Mouse (Mus musculus): Measurements from ENCODE around the gene Ndst2.
A peak's percentile ranks its signal among the peaks of the same experiment; 100 is the strongest.

Ndst2 gene

GRCm38 (mm10) chr14:20733952-20734774 lies at the start of gene Ndst2:
Ndst2 (minus strand) TSS chr14:20734562.
- peak; percentile 95 for ATAC-seq (ENCODE audit: insufficient number of reproducible peaks, low FRiP score, low TSS enrichment)

- ATAC-seq (ENCODE audit: insufficient number of reproducible peaks, low FRiP score, low TSS enrichment): no peak
These were observed 49.2 kb upstream of the Ndst2 start for GRCm38 (mm10) chr14:20783526-20783925.

- ATAC-seq (ENCODE audit: insufficient number of reproducible peaks, low FRiP score, low TSS enrichment): no peak
These were observed 48.5 kb upstream of the Ndst2 start for GRCm38 (mm10) chr14:20782860-20783259.

DNA sequence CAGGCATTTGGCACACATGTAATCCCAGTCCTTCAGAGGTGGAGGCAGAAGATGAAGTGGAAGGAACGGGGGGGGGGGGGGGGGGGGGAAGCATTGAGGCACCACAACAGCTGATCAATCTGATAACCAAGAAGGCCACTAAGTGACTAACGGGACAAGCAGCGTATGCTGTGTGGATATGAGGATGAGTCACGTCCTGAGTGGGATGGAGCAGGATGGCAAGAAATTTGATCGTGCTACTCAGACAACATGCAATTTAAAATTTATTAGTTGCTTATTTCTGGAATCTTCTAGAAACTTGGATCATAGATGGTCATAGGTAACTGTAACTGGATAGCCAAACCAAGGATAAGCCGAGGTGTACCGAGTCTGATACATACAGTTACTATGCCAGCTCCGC lies 45.9 kb upstream of the Ndst2 start:
- ATAC-seq (ENCODE audit: insufficient number of reproducible peaks, low FRiP score, low TSS enrichment): no peak

DNA sequence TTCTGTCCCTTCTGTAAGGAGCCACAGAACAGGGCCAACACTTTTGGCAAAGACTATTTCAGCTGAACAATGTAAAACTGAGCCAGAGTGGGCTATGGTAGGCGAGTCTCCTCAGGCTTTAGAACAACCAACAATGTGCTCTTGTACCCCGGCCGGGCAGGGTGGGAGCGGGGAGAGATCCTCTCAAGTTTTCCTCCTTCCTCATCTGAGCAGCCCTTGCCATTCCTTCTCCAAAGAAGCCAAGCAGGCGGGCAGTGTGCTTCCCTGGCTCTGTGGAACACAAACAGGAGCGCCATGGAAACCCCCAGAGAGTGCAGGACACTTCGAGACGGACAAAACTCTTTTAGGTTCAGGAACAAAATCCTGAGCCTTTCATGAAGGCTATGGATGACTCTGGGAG lies 44.1 kb upstream of the Ndst2 start:
- ATAC-seq (ENCODE audit: insufficient number of reproducible peaks, low FRiP score, low TSS enrichment): 0 out of 2 replicates have a peak, but pooled peaks have one; percentile 36

DNA sequence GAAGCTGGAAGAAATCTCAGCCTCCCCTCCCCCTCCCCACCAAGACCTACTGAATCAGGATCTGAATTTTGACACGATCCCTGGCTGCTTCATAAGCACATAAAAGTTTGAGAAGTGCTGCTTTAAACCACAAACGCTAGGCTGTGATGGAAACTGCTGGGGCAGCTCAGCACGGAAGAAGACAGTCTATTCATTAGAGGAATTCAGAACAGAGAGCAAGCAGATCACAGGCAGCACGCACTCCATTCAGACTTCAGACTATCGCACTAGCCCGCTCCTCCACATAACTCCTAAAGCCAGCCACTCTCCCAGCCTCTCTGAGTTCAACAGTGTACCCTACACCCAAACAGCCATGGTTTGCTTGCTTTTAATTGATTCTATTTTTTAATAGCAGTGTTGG lies 41.3 kb upstream of the Ndst2 start:
- no peak for ATAC-seq (ENCODE audit: insufficient number of reproducible peaks, low FRiP score, low TSS enrichment)

DNA sequence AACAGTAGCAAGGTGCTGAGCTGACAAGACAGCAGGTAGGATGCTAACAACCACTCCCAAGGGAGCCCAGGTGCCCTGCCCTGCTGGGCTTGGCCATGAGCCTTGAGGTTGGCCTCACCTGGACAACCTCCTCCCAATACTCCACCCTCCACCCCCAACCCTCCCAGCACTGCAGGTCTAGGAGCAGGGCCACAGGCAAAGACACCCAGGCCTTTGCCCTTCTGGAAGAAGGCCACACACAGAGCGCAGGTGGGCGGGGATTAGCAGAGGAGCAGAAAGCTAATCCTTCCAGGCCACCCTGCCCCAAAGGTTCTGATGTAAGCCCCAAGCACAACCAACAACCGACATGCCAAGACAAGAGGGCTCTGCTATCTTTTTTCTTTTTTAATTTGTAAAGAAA lies 39.0 kb upstream of the Ndst2 start:
- no peak for ATAC-seq (ENCODE audit: insufficient number of reproducible peaks, low FRiP score, low TSS enrichment)

GRCm38 (mm10) chr14:20772808-20773207 lies 38.4 kb upstream of the Ndst2 start:
- ATAC-seq (ENCODE audit: insufficient number of reproducible peaks, low FRiP score, low TSS enrichment): no peak; the same call in 1 of the 2 replicates

DNA sequence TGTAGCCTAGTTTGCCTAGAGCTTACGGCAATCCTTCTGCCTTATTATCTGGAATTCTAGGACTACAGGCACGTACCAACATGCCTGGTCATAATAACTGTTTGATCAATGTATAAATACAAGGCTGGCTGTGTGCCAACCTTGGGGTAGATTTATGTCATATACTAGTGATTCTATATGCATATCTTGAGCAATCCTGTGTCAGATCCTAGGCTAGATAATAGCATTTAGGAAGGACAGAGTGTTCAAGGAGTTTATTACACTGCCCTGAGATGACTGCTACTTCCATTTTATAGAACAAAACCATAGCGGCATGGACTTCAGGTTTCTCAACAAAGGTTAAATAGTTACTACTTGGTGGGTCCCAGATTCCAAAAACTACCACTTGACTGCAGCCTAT lies 37.6 kb upstream of the Ndst2 start:
- ATAC-seq (ENCODE audit: insufficient number of reproducible peaks, low FRiP score, low TSS enrichment): no peak

- ATAC-seq (ENCODE audit: insufficient number of reproducible peaks, low FRiP score, low TSS enrichment): no peak
These were observed 34.2 kb upstream of the Ndst2 start for GRCm38 (mm10) chr14:20768581-20768980.

DNA sequence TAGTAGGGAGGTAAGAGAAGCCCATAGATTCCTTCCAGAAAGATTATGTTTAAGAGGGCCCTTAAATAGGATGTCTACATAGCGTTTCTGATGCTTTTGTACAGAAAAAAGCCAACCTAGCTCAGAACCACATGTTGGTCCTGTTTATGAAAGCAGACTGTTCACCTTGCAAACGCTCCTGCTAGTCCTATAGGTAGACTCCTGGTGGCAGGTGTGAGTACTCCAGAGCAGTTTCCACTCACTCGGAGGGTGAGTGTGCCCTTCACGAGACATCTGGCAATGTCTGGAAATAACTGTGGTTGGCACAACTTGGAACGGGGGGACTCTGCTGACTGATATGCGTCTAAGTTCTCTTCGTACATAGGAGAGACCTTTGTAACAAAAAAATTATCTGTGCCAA lies 33.6 kb upstream of the Ndst2 start:
- no peak for ATAC-seq (ENCODE audit: insufficient number of reproducible peaks, low FRiP score, low TSS enrichment)

- ATAC-seq (ENCODE audit: insufficient number of reproducible peaks, low FRiP score, low TSS enrichment): peak; percentile 86
These were observed 31.4 kb upstream of the Ndst2 start for GRCm38 (mm10) chr14:20765642-20766258.

DNA sequence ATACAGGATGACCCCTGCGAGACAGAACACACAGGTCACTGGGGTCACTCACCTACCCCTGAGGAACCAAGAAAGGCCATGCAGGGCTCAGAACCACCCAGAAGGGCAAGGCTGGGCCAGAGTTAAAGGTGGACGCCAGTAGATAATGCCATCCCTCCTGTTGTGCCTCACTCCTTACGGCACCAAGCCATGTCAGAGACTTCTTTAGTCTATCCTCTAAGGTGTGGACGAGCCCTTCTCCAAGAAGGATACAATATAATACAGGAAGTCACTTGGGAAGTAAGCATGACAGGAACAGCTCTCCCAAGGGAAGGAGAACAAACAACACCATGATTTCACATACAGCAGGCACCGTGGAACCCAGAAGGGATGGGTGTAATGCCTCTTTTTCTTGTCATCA lies 30.6 kb upstream of the Ndst2 start:
- no peak for ATAC-seq (ENCODE audit: insufficient number of reproducible peaks, low FRiP score, low TSS enrichment)

DNA sequence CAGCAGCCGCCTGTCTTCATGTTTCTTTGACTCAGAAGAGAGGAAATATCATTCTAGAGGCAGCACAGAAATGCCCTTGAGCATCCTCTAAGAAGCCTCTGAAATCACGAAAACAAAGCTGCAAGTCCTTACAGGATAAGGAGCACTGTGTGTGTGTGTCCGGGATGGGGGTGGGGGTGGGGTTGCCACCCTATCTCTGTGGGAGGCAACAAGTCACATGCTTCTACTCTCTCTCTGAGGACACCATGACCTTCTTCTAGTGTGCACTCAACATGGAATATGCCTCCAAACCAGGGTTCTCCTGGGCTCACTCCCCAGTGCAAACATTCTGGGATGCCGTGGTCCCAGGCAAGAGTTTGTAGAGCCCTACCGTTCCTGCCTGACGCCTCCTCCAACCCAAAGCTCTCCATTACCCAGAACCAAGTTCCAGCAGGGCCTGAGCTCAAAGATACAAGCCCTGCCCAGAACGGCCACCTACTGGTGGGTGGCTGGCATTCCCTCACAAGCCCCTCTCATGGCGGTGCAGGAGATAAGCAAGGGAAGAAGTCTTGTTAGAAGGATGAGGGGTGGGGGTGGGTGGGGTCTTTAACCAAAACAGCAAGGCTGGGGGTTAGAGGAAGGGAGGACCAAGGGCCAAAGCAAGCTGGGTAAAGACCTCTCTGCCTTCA lies 24.5 kb upstream of the Ndst2 start:
- no peak for ATAC-seq (ENCODE audit: insufficient number of reproducible peaks, low FRiP score, low TSS enrichment)

DNA sequence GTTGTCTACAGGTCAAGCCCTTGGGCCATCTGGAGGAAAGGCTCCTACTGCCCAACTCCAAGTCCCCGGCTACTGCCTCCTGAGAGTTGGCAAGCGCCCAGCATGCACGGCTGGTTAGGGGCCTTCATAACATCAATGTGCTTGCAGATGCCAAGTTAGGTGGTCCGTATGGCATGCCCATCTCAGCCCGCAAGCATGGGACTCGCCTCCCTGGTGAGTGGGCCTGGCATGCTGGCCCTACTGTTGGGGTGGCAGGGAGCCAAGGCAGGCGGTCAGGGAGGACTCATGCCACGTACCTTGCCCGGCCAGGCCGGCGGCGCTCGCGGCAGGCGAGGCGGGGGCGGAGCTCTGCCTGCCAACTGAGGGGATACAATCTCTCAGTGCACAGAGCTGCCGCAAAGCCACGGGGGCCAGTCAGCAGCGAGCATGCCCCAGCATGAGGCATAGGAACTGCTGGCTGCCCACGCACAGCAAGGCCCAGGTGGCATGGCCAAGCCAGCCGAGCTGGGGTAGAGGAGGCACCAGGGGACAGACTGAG lies 23.1 kb upstream of the Ndst2 start:
- peak; percentile 85 for ATAC-seq (ENCODE audit: insufficient number of reproducible peaks, low FRiP score, low TSS enrichment)

GRCm38 (mm10) chr14:20753792-20754191 lies 19.4 kb upstream of the Ndst2 start:
- ATAC-seq (ENCODE audit: insufficient number of reproducible peaks, low FRiP score, low TSS enrichment): no peak

DNA sequence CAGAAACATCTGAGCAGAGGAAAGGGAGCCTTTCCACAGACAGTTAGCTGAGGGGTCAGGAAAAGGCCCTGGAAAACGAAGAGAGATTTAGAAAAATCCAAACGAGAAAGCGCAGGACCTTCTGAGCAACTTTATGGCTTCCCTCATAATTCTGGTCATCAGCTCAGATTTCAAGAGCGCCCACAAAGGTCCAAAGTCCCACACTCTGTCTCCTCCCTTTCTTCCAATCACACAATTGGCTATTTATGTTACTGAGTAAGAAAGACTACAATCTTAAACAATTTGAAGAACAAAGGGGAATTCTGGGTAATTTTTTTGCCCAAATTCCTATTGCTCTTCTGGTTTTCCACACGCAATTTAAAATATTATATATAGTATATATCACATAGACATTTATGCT lies 16.1 kb upstream of the Ndst2 start:
- no peak for ATAC-seq (ENCODE audit: insufficient number of reproducible peaks, low FRiP score, low TSS enrichment)

DNA sequence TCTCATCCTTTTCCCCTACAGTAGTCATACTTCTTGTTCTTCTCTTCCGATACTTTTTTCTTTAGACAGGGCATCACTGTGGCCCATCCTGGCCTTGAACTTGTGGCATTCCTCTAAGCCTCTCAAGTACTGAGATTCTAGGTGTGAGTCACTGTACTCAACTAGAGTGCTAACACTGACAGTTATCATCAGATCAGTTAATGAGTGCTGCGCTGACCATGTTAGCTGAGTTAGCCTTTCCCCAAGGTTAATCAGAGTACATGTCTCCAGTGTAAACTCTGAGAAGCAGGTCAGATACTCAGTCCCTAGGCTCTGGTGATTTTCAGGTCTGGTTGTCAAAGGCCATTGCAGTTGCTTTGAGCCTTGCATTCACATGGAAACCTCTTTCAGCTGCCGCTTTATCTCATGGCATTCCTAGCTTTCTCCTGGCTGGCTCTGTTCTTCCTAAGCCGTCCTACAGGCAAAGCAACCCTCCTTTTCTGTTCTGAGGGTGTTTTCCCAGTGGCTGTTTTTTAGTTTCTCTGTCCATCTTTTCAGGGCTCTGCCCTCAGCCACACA lies 15.2 kb upstream of the Ndst2 start:
- ATAC-seq (ENCODE audit: insufficient number of reproducible peaks, low FRiP score, low TSS enrichment): no peak

DNA sequence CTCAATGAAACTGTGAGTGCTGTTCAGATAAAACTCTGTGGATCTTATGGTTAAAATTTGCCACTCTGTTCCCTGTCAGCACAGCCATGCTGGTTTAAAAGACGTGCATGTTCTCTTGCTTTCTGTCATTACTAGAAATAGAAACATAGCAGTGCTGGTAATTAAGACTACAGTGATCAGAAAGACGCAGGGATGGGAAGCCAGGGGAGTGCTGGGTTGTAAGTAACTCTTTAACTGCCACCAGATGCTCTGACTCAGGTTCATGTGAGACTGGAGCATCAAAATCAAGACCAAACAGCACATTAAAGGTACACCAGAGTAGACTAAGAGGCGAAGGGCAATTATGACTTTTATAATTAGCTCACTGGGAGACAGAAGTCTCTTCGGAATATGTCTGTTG lies 14.0 kb upstream of the Ndst2 start:
- no peak for ATAC-seq (ENCODE audit: insufficient number of reproducible peaks, low FRiP score, low TSS enrichment)

- no peak for ATAC-seq (ENCODE audit: insufficient number of reproducible peaks, low FRiP score, low TSS enrichment)
These were observed 12.6 kb upstream of the Ndst2 start for GRCm38 (mm10) chr14:20746935-20747334.

DNA sequence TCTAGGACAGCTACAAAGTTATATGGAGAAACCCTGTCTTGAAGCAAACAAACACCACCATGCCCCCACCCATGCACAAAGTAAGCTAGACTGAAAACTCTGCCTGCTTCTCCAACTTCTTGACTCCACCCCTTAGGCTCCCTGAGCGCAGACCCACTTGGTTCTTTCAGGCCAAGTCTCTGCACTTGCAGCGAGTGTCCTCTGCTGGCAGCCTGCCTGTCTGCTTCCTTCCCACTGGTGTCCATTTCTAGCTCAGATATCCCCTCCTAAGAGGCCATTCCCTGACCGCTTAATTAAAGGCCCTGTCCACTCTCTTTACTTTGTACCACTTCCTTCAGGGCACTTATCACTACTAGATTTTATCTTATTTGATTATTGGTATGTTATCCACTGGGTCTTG lies 9.3 kb upstream of the Ndst2 start:
- no peak for ATAC-seq (ENCODE audit: insufficient number of reproducible peaks, low FRiP score, low TSS enrichment)

All from cerebellum, adult (tissue).